Mouse (Mus musculus): ENCODE measurements around the gene Itga2b.

The Itga2b gene

DNA sequence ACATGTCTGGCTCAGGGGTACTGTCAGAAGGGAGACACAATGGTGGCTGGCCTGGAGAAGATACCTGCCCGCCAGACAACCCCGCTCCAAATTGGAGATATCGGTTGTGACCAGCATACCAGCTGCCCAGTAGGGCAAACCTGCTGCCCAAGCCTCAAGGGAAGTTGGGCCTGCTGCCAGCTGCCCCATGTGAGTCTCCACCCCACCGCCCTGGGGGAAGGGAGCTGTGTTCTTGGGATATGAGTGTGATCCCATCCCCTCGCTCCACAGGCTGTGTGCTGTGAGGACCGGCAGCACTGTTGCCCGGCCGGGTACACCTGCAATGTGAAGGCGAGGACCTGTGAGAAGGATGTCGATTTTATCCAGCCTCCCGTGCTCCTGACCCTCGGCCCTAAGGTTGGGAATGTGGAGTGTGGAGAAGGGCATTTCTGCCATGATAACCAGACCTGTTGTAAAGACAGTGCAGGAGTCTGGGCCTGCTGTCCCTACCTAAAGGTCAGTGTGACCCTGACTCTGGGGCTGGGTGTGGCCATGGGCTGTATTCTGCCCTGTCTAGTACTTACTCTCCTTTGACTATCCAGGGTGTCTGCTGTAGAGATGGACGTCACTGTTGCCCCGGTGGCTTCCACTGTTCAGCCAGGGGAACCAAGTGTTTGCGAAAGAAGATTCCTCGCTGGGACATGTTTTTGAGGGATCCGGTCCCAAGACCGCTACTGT, 34.0 kb downstream of the Itga2b start:
- no peak for DNase-seq (ENCODE audit: low spot score)

- DNase-seq (ENCODE audit: low spot score): no peak
Measured at GRCm38 (mm10) chr11:102434816-102435705, 34.9 kb downstream of the Itga2b start.

DNA sequence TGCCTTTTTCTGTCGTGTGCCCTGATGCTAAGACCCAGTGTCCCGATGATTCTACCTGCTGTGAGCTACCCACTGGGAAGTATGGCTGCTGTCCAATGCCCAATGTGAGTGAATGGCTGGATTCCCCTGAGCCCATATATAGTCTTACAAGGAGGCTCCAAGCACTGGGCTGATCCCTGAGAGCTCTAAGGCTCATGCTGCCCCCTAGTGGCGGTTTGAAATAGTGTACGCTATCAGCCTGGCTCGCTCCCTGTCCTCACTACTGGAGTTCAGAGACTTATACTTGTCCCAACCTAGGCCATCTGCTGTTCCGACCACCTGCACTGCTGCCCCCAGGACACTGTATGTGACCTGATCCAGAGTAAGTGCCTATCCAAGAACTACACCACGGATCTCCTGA, 35.5 kb downstream of the Itga2b start:
- DNase-seq (ENCODE audit: low spot score): peak; percentile 99

DNA sequence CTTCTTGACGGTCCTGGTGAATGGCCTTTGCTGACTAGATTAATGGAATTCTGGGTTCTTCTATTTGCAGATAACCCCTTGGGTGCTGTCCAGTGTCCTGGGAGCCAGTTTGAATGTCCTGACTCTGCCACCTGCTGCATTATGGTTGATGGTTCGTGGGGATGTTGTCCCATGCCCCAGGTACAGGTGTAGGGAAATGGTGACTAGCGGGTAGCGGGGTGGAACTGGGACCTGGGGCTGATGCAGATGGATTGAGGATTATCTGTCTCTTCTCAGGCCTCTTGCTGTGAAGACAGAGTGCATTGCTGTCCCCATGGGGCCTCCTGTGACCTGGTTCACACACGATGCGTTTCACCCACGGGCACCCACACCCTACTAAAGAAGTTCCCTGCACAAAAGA, 36.1 kb downstream of the Itga2b start:
- DNase-seq (ENCODE audit: low spot score): no peak

DNA sequence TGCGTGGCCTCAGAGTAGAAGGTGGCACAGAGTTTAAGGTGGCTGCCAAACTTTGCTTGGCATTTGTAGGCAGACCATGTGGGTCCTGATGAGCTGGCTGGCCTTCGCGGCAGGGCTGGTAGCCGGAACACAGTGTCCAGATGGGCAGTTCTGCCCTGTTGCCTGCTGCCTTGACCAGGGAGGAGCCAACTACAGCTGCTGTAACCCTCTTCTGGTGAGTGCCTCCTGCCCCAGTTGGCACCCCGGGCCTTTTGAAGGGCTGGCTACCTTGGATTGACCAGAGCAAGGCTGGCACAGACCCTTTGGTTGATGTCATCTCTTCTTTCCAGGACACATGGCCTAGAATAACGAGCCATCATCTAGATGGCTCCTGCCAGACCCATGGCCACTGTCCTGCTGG, 37.0 kb downstream of the Itga2b start:
- no peak for DNase-seq (ENCODE audit: low spot score)

- DNase-seq (ENCODE audit: low spot score): no peak
Measured at GRCm38 (mm10) chr11:102432115-102432843, 37.6 kb downstream of the Itga2b start.

GRCm38 (mm10) chr11:102431728-102432114, 38.2 kb downstream of the Itga2b start:
- no peak for DNase-seq (ENCODE audit: low spot score)

DNA sequence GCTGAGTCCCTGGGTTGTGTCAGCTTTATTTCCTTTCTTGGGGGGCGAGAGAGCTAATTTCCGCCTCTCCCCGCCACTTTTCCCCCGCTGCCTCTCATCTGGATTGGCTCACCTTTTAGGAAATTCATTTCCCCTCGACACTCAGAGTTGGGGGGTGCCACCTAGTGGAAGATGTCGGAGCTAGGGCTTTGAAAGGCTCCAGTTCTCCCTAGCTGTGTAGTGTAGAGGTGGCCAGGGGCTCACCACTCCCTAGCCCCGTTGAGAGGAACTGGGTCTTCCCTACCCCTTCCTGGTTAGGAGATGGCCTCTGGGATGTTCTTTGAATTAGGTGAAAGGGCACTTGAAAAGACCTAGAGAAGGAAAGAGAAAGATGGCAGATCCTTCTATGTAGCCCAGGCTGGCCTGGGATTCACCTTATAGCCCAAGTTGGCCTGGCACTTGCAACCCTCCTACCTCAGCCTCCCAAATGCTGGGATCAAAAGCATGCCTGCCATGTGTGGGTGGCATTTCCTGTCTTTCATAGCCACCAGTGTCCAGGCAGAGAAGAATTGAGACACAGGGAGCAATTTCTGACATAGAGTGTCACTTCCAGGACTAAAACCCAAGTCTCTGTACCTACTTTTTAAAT, 38.8 kb downstream of the Itga2b start:
- peak; percentile 89 for DNase-seq (ENCODE audit: low spot score)

DNA sequence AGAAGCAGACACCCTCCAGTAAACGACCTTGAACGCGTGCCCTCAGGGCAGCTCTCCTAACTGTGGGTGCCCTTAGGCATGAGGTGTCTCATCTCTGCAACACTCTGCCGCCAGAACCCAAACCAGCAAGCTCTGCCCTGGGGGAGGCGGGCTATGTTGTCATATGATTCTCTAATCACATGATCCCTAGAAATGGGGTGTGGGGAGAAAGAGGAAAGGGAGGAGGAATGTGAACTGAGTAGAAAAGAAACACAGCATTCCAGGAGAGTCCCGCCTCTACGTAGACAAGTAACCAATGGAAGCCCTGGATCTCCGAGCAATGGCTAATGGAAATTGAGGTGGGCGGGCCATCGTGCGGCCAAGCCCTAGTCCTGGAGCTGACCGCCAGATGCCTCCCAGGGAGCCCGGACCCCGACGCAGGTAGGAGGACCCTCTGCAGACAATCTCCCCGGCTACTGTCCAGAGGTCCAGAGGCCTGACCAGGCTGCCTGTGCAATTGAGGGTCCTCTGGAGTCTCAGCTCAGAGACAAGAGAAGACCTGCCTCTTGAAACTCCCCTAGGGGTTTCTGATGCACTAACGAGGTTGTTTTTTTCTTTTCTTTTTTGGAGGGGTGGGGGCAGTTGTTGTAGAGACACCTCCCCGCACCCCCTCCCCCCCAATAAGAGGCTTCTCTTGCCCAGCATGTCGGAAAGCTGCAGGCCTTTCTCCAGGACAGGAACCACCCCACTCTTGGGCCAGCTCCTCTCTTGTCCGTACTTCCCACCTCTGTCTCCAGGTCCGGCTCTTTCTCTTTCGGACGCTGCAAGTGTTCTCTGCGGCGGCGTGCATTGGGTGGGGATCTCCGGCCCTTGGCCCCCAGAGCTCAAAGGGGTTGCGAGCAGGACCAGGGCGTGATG, 39.6 kb downstream of the Itga2b start, which contains the start of gene Grn:
TSS of gene Grn (plus strand) at position 195 of the 897 bp plus-strand sequence.
- peak; percentile 94 for DNase-seq (ENCODE audit: low spot score)

- DNase-seq (ENCODE audit: low spot score): no peak
Measured at GRCm38 (mm10) chr11:102429551-102429950, 40.4 kb downstream of the Itga2b start.

- no peak for DNase-seq (ENCODE audit: low spot score)
Measured at GRCm38 (mm10) chr11:102428981-102429540, 40.9 kb downstream of the Itga2b start.

- no peak for DNase-seq (ENCODE audit: low spot score)
Measured at GRCm38 (mm10) chr11:102425555-102426316, 44.2 kb downstream of the Itga2b start.

GRCm38 (mm10) chr11:102424666-102425065, 45.3 kb downstream of the Itga2b start:
- DNase-seq (ENCODE audit: low spot score): no peak

- DNase-seq (ENCODE audit: low spot score): no peak
Measured at GRCm38 (mm10) chr11:102421559-102421958, 48.4 kb downstream of the Itga2b start.

DNA sequence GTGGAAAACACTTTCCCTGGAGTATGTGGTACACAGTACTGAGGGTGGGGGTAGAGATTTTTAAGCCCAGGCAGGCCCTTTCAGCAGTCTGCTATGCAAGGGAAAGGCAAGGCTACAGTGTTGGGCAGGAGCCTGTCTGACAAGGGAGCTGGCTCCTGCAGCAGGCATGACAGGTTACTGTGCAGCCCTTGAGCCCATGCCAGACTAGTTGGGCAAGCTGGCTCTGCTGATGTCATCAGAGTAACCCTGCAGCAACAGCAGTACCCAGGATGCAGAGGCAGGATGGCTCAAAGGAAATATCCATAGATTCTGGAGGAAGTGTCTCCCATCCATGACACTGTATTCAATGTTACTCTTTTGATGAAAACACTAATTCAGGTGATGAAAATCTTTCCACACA, 51.0 kb downstream of the Itga2b start:
- no peak for DNase-seq (ENCODE audit: low spot score)

GRCm38 (mm10) chr11:102417160-102417559, 52.8 kb downstream of the Itga2b start:
- DNase-seq (ENCODE audit: low spot score): no peak

DNA sequence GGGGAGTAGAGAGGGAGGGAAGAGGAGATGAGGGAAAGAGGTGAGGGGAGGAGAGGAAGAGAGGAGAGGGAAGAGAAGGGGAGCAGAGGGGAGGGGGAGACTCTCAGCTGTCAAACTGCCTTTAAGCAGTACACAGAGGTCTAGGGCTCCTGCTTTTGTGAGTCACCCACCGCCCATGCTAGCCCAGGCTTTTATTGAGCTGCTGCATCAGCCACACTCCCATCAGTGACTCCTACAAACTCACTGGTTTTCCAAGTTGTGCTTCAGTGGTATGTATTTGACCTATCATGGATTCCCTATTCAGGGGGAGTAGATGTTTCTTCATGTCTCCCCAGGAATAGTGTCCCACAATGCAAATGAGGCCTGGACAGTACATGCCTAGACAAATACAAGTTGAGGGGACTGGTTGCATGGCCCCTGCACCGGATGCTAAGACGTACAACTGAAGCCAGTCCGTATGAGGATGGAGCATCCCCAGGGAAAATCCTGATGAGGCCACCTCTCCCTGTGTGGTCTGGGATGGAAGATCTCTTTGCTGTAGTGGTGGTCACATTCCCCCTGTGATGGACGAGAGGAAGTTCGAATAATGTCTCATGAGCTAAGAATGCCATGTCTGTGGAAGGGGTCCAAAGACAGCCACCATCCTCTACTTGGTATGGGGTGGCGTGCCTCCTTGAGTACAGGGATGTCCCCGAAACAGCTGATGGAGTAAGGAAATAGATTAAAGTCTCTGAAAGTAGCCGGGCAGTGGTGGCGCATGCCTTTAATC, 54.7 kb downstream of the Itga2b start:
- no peak for DNase-seq (ENCODE audit: low spot score)

DNA sequence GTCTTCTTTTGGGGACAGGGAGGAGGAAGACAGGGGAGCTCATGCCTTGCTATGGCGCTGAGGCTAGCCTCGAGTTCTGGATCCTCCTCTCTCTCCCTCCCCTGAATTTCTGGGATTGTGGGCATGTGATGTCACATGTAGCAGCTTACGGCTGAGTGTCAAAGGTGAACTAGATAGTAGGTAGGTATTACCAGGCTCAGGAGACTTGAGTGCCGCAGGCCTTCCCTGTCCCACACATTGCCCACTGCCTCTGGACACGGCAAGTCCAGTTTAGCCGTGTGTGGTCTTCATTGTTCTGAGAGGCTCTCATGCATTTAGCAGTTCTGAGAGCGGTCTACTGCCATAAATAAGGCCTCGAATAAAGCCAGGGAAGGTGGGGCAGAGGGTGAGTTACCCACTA, 56.9 kb downstream of the Itga2b start:
- no peak for DNase-seq (ENCODE audit: low spot score)

- peak; percentile 98 for DNase-seq (ENCODE audit: low spot score)
Measured at GRCm38 (mm10) chr11:102411704-102412103, 58.2 kb downstream of the Itga2b start.

Measured in retina, embryonic 14.5 days (tissue).